Mouse (Mus musculus) brown adipose tissue, adult 24 weeks (tissue): ENCODE data around the gene Tprn. TPM values are rescaled to one million over a fixed set of nuclear protein-coding genes. Genes with fewer than 3 reads are reported as not detected.
"Not testable (repeated sequence)": the region's sequence is repeated elsewhere in the genome, so short reads cannot be mapped to it uniquely, and the experiment has no call there.

Experiments used
- H3K27ac ChIP-seq: fragments of 200-500 bp; replicated peaks from 2 replicates; pipeline ENCODE4 v1.5.1; 2012; ENCODE audit warnings: low read depth, mild to moderate bottlenecking, low read length
- H3K4me1 ChIP-seq: fragments of 200-500 bp; 2 replicates; pipeline ENCODE4 v1.6.1; 2012; ENCODE audit warnings: low read length, mixed read lengths; ENCODE audit not compliant: control insufficient read depth, insufficient read depth, insufficient read length
- H3K4me3 ChIP-seq: fragments of 200-500 bp; 2 replicates; pipeline ENCODE4 v1.5.1; 2012; ENCODE audit warnings: low read depth, mild to moderate bottlenecking, low read length, moderate library complexity; ENCODE audit not compliant: insufficient read depth
- polyA plus RNA-seq: library from polyadenylated mRNA; stranded (reverse); fragments of >200 nt; gene quantifications from 2 replicates; pipeline ENCODE4 v1.2.4, GENCODE M21; 2012; ENCODE audit not compliant: missing spikeins, insufficient read depth, insufficient read length

Gene Tprn
- polyA plus RNA-seq, 1 experiment, result 3.7 TPM

DNA sequence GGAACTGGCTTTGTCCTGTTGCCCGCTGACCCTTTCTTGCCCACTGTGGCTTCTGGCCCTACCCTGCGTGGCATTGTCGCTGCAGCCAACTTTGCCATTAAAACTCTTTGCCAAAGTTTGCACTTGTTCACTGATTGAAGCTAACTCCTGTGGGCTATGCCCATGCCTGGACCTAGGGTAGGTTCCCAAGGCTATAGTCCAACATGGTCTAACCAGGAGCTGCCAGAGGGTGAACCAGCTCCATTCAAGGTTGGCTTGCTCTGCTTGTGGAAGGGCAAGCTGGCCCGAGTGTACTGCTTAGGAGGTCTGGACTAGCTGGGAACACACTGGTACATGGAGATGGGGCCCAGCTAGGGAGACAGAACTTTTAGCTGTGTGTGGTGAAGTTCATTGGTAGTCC is 18.3 kb upstream of the Tprn start:
- H3K4me3 ChIP-seq, result no peak overlapping the region
- H3K27ac ChIP-seq, result no peak overlapping the region
- H3K4me1 ChIP-seq, result peaks cover 3% of the 10 kb centered on the region; the same call in 1 of the 2 replicates

DNA sequence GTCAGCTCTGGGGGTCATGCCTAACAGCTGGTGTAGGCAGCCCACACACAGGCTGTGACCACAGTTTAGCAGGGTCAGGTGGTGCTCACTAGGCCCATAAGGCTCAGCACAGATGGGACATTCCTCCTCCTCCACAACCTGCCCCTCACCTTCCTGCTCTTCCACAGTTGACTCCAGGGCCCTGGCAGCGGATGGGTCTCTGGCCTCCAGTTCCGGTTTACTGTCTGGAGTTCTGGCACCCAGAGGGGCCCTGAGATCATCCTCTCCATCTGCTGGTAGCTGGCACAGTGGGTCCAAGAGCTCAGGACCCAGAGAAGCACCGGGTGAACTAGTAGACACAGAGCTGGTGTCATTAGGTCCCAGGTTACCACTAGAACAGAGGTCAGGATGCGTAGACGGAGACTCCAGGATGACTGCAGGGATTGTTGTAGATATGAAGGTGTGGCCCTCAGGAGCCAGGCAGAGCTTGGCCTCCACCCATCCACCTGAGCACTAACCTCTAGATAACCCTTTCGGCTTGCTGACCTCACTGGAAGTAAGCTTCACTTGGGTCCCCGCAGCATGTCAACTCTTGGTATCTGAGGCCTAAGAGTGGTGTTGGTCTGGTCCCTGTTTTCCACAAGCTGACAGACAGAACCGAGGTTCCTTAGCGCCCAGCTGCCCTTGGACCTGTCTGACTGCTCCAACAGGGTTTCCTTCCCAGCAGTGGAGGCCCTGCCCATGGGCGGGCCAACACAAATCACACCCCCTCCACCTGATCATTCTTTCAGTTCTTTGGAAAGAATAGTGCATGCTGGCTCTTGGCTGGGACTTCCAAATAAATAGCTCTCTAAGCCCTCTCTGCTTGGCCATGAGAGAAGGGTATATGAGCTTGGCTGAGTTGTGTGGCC is 16.0 kb upstream of the Tprn start, which contains the start of gene AL732309.1:
Gene AL732309.1, minus strand, starts transcription at position 681 of the 890 bp plus-strand sequence.
- Histone ChIP-seq H3K27ac (no peak within 1 kb of the TSS), H3K4me1 (peaks cover under 1% of the 10 kb centered on the region; the same call in 1 of the 2 replicates), H3K4me3 (no peak within 1 kb of the TSS)

DNA sequence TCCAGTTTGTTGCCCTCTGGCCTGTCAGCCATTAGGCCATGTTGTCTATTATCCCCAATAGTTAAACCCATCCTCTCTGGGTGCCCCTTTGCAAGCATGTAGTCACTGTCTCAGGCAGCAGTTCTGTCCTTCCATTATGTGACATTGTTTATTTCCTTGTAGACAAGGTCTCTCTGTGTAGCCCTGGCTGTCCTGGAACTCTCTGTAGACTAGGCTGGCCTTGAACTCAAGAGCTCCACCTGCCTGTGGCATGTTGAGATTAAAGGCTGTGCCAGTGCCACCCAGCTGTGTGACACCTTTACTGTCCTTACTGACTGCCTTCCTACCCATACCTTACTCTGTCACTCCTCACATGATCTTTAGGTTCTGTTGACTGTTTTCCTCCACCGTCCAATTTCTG is 10.1 kb upstream of the Tprn start:
- Histone ChIP-seq H3K4me1 (no peaks in the 10 kb centered on the region), H3K27ac (no peak overlapping the region), H3K4me3 (no peak overlapping the region)

DNA sequence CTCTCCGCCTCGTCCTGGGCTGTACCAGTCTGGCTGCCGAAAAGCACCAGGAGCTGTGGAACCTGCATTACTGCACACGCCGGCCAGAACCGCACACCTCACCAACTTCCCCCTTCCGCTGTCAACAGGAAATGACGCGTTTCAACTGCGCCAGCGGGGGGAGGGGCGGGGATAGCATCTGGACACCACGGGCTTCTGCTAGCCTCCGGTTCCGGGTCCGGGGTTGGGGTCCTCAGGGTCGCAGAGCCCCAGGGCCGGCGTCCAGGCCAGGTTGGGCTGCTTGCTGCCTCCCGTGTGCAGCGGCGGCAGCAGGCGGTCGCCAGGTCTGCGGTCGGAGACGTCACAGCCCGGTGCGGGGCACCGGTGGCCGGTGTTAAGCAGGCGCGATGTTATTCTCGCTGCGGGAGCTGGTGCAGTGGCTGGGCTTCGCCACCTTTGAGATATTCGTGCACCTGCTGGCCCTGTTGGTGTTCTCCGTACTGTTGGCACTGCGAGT is 7.1 kb upstream of the Tprn start, which contains the start of gene Tmem203:
Gene Tmem203, plus strand, starts transcription at position 156 of the 496 bp plus-strand sequence.
- Histone ChIP-seq H3K4me3 (peak within 1 kb of the TSS; percentile 98), H3K4me1 (no peaks in the 10 kb centered on the region), H3K27ac (peak within 1 kb of the TSS; percentile 59; the same call in 1 of the 2 replicates)

DNA sequence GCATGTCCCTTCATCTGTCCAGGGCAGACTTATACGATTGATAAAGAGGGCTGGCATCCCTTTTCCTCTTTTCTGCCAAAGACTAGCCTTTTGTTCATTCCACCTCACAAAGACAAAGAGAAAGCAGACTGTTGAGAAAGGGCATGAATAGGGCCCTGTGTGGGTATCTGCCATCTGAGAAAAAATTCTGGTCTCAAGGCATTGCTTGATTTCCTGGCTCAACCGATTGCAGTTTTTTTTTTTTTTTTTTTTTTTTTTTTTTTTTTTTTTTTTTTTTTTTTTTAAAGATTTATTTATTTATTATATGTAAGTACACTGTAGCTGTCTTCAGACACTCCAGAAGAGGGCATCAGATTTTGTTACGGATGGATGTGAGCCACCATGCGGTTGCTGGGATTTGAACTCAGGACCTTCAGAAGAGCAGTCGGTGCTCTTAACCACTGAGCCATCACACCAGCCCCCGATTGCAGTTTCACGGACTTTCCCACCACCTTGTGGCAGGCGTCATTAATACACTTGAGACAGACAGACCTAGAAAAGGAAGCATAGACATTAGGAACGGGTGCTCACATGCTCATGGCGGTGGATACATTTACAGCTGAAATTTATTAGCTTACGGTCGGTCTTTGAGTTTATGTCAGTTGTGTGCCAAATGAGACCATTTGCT is 5.8 kb upstream of the Tprn start:
- not testable (repeated sequence) for H3K27ac ChIP-seq, H3K4me1 ChIP-seq
- H3K4me3 ChIP-seq, result peak overlapping the region; percentile 30; the same call in 1 of the 2 replicates

DNA sequence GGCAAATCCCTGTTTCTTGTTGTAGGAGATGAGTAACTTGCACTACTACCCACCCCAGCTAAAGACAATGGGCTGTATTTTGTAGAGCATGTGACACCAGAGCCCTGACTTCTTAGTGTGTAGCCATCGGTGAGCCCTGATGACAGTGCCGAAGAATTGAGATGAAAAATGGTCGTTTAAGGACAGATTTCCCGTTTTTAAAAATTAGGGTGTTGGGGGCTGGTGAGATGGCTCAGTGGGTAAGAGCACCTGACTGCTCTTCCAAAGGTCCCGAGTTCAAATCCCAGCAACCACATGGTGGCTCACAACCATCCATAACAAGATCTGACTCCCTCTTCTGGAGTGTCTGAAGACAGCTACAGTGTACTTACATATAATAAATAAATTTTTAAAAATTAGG is 5.2 kb upstream of the Tprn start:
- H3K27ac ChIP-seq, H3K4me3 ChIP-seq, H3K4me1 ChIP-seq: not testable (repeated sequence)

DNA sequence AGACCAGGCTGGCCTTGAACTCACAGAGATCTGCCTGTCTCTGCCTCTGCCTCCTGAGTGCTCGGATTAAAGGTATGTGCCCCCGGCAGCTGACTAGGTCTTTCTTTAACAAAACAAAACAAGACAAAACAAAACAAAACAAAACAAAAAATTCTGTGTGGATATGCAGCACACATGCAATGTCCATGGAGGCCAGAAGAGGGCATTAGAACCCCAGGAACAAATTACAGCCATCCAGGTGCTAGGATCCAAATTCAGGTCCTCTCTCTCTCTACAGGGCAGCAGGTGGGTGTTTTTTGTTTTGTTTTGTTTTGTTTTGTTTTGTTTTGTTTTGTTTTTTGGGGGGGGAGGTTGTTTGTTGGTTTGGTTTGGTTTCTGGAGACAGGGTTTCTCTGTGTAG is 3.5 kb upstream of the Tprn start:
- peaks cover 7% of the 10 kb centered on the region for H3K4me1 ChIP-seq
- no peak overlapping the region for H3K4me3 ChIP-seq
- no peak overlapping the region for H3K27ac ChIP-seq

DNA sequence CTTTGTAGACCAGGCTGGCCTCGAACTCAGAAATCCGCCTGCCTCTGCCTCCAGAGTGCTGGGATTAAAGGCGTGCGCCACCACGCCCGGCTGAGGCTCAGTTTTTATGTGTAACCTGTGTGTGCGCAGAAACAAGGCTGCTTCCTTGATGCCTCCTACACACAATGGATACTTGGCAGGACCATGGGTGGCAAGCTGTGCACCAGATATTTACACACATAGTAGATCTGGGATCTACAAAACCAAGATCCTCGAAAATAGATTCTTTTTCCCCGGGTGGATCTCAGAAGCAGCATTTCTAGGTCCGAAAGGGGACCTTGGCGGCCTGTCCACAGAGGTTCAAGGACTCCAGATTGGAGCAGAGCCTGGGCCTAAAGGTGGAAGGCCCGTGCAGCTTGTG is 548 bp upstream of the Tprn start:
- Histone ChIP-seq H3K27ac (no peak overlapping the region; the same call in 1 of the 2 replicates), H3K4me3 (peak overlapping the region; percentile 58), H3K4me1 (peaks cover 32% of the 10 kb centered on the region)

DNA sequence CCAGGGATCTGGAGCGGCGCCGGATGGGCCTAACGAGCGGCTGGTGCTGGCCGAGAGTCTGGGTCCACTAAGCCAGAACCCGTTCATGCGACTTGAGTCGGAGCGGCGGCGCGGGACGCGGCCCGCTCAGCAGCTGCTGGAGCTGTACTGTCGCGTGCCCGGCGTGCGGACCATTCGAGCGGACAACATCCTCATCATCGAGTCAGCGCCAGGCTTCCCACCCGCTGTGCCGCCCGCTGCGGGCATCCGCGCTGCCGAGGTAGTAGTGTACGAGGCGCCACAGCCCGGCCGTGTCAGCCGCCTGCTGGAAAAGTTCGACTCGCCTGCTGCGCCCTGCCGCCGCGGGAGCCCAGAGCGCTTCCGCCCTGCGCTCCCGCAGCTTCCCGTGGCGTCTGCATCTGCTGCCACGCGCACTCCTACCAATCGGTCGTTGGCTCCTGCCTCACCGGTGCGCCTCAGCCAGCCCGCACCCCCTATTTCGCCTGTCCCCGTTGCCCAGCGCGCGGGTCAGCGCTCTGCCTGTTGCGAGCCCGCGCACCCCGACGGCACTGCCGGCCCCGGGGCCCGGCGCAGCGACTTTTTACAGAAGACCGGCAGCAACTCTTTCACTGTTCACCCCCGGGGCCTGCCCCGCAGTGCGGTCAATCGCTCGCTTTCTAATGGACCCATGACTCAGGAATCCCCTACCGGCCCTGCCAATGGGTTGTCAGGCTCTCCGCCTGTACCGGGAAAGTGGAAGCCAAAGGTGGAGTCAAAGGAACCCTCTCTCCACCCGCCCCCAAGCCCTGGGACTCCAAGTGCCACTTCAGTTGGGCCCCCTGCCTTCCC is 591 bp downstream of the Tprn start:
- peak overlapping the region; percentile 63 for H3K4me3 ChIP-seq
- no peak overlapping the region for H3K27ac ChIP-seq
- H3K4me1 ChIP-seq, result peaks cover 37% of the 10 kb centered on the region

DNA sequence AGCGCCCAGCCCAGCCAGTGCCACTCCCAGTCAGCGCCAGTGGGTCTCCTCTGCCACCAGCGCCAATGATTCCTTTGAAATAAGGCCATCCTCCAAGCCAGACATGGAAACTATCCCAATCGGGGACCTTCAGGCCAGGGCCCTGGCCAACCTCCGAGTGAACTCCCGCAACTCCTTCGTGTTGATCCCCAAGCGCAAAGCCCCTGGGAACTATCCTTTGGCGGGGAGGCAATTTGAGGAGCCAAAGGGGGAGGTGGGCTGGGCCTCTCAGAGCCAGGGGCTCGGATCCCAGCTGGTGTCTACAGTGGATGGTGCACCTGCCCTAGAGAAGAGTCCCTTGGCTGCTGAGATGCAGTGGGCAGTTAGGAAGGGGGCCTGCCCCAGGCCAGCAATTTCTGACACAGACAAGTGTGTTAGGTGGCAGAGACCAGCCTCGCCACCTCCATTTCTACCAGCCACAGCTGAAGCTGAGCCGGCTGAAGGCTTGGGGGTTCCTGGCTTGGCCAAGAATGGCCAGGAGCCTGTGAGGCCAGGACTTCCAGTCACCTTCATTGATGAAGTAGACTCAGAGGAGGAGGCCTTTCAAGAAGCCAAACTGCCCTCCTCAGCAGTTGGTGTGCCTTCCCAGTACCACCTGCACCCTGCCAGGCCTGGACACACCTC is 1.3 kb downstream of the Tprn start:
- Histone ChIP-seq H3K27ac (no peak overlapping the region), H3K4me1 (peaks cover 37% of the 10 kb centered on the region), H3K4me3 (peak overlapping the region; percentile 63)

DNA sequence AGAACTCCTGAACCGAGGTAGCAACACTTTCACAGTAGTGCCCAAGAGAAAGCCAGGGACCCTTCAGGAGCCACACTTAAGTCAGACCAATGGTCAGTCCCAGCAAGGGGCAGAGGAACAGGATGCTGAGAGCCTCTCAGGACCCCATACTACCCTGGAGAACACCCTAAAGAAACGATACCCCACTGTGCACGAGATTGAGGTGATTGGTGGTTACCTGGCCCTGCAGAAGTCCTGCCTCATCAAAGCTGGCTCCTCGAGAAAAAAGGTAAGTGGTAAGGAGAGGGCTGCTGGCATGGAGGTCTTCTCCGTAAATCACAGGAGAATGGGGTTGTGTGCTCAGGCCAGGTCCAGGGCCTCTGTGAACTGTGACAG is 1.9 kb downstream of the Tprn start:
- Histone ChIP-seq H3K27ac (no peak overlapping the region), H3K4me3 (no peak overlapping the region), H3K4me1 (peaks cover 37% of the 10 kb centered on the region)

DNA sequence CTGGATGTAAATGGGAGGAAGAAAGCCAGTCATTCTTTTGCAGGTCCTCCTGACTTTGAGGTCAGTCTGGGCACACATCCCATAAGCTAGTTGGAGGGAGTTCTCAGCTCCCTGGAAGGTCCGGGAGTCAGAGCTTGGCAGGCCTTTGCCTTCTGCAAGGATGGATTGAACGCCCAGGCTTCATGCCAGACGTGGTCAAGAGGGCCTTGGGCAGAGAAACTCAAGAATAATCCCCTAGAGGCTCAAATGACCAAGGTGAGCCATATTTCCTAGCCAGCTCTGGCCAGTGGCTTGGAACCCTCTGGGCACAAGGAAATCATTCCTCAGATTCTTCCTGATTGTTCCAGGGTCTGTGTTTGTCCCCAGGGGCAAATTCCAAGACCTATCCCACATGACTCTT is 2.4 kb downstream of the Tprn start:
- no peak overlapping the region for H3K27ac ChIP-seq
- peaks cover 37% of the 10 kb centered on the region for H3K4me1 ChIP-seq
- no peak overlapping the region for H3K4me3 ChIP-seq

DNA sequence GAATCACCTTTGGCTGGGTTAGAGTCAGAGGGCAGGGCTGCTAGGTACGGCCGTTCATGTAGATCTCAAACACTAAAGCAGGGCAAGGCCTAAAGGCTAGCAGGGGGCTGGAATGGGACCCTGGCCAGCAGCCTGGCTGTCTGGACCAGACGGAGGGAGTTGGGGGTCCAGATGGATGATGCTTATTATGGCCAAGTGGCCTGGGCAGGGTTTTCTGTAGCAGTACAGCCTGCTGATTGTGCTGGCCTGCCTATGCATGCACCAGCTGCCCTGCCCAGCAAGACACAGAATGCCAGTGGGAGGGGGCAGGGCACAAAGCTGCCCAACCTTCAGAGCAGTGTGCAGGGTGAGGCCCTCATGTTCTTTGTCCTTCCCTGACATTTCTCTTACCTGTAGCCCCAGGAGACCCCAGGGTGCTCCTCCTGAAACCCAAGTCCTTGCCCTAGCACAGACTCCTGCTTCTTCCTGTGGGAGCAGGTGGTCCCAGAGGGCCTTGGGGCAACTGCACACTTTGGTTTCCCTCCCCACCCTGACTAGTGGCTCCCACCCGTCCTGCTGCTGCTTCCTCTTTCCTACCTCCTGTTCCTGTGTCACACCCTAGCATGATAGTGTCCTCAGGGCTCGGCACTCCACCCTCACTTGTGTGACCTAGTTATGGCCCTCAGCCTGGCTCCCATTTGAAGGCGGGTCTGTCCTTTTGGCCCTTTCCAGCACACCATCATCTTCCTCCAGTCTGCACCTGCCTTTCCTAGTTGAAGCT is 3.7 kb downstream of the Tprn start:
- Histone ChIP-seq H3K27ac (peak overlapping the region; percentile 59), H3K4me1 (peaks cover 38% of the 10 kb centered on the region), H3K4me3 (no peak overlapping the region; the same call in 1 of the 2 replicates)

DNA sequence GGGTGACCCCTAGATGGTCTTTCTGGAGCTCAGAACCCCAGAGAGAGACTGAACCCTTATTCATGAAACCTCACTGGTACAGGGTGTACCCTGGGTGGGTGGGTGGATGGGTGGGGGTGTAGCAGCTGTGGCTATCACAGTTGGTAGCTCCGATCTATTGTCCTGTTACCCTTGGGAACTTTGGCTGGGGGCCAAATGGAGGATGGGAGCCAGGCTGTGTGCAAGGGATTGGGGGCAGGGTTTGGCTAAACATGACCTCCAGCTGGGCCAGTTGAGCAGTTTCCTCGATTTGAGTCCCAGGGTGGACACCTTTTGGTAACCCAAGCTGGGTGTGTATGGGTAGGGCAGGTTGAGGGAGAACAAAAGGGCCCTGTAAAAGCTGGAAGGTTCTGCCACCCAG is 4.3 kb downstream of the Tprn start:
- H3K4me3 ChIP-seq, result no peak overlapping the region
- H3K27ac ChIP-seq, result peak overlapping the region; percentile 59

More for the DNA sequence above, 4.3 kb downstream of the Tprn start:
- peaks cover 44% of the 10 kb centered on the region for H3K4me1 ChIP-seq
